Mouse (Mus musculus): ENCODE data around the gene Spata18.

- TF ChIP-seq CTCF (IDR thresholded peaks at IDR 0.05; ENCODE audit: extremely low read depth, insufficient read depth, insufficient read length, insufficient replicate concordance) (no peak), POLR2A (IDR thresholded peaks at IDR 0.05; ENCODE audit: low read depth, low read length) (no peak)
These were observed at the start of gene Spata18 for GRCm38 (mm10) chr5:73651061-73651854.

Data from spleen, adult 2 months (tissue).